Mouse (Mus musculus) cerebellum, postnatal 14 days (tissue): ENCODE results near the gene Gm26741.
"Not testable (repeated sequence)": the region's sequence is repeated elsewhere in the genome, so short reads cannot be mapped to it uniquely, and the experiment has no call there.

Source experiments
- DNase-seq, 2 experiments: peaks; one replicate each; pipeline ENCODE4 v3.0.0; 2021; ENCODE audit warnings: mixed read lengths in 2 of 2

The Gm26741 gene

GRCm38 (mm10) chr10:52358467-52358866 is at the start of gene Gm26741:
Gene Gm26741 (plus strand): TSS chr10:52358767.
- no peak for DNase-seq

- no peak for DNase-seq
Observed at GRCm38 (mm10) chr10:52309196-52309595, 49.4 kb upstream of the Gm26741 start.

GRCm38 (mm10) chr10:52319506-52320286 is 38.9 kb upstream of the Gm26741 start:
- no peak for DNase-seq

GRCm38 (mm10) chr10:52321918-52322317 is 36.6 kb upstream of the Gm26741 start:
- no peak for DNase-seq

GRCm38 (mm10) chr10:52331007-52331406 is 27.6 kb upstream of the Gm26741 start:
- peak; percentile 63 to 69 for DNase-seq

GRCm38 (mm10) chr10:52343324-52343723 is 15.2 kb upstream of the Gm26741 start:
- not testable (repeated sequence) for DNase-seq

- peak in 1 of 2 experiments; percentile 22 for DNase-seq
Observed at GRCm38 (mm10) chr10:52353184-52353583, 5.4 kb upstream of the Gm26741 start.

GRCm38 (mm10) chr10:52360241-52360735 is 1.7 kb downstream of the Gm26741 start:
- DNase-seq: peak; percentile 40 to 45

GRCm38 (mm10) chr10:52360862-52361609 is 2.5 kb downstream of the Gm26741 start:
- no peak for DNase-seq

GRCm38 (mm10) chr10:52368376-52368775 is 9.8 kb downstream of the Gm26741 start:
- DNase-seq: peak in 1 of 2 experiments; percentile 37

- DNase-seq: no peak
Observed at GRCm38 (mm10) chr10:52373834-52374233, 15.3 kb downstream of the Gm26741 start.

- no peak for DNase-seq
Observed at GRCm38 (mm10) chr10:52374651-52375050, 16.1 kb downstream of the Gm26741 start.

GRCm38 (mm10) chr10:52376422-52376821 is 17.9 kb downstream of the Gm26741 start:
- DNase-seq: no peak

- no peak for DNase-seq
Observed at GRCm38 (mm10) chr10:52377813-52378212, 19.2 kb downstream of the Gm26741 start.

GRCm38 (mm10) chr10:52381321-52381801 is 22.8 kb downstream of the Gm26741 start:
- DNase-seq: peak in 1 of 2 experiments; percentile 57

GRCm38 (mm10) chr10:52381845-52382591 is 23.5 kb downstream of the Gm26741 start, which contains the start of gene Gopc:
Gene Gopc (minus strand): TSS chr10:52382124.
- peak; percentile 99 for DNase-seq

- no peak for DNase-seq
Observed at GRCm38 (mm10) chr10:52383022-52383421, 24.5 kb downstream of the Gm26741 start.

GRCm38 (mm10) chr10:52383522-52383921 is 25.0 kb downstream of the Gm26741 start:
- DNase-seq: no peak

GRCm38 (mm10) chr10:52384823-52385610 is 26.4 kb downstream of the Gm26741 start:
- peak; percentile 75 to 76 for DNase-seq

- DNase-seq: no peak
Observed at GRCm38 (mm10) chr10:52387192-52387591, 28.6 kb downstream of the Gm26741 start.

- no peak for DNase-seq
Observed at GRCm38 (mm10) chr10:52388922-52389430, 30.4 kb downstream of the Gm26741 start, which contains the start of gene Nepn. Gene Nepn (plus strand): TSS chr10:52388972.
